Mouse (Mus musculus) small intestine, adult 2 months (tissue): Measurements from ENCODE around the gene St6galnac3.

Experiments used
- CTCF ChIP-seq: fragments of 200-500 bp; IDR thresholded peaks from 2 replicates; pipeline ENCODE4 v1.5.1; 2012; ENCODE audit warnings: low read depth, mild to moderate bottlenecking, control low read depth, inconsistent platforms, low read length, moderate library complexity, mixed read lengths; ENCODE audit not compliant: insufficient replicate concordance, insufficient read length; ENCODE audit errors: extremely low read depth
- POLR2A ChIP-seq: fragments of 200-500 bp; IDR thresholded peaks from 2 replicates; pipeline ENCODE4 v1.6.1; 2012; ENCODE audit warnings: low read depth, mild to moderate bottlenecking, control low read depth, inconsistent platforms, low read length, moderate library complexity

DNA sequence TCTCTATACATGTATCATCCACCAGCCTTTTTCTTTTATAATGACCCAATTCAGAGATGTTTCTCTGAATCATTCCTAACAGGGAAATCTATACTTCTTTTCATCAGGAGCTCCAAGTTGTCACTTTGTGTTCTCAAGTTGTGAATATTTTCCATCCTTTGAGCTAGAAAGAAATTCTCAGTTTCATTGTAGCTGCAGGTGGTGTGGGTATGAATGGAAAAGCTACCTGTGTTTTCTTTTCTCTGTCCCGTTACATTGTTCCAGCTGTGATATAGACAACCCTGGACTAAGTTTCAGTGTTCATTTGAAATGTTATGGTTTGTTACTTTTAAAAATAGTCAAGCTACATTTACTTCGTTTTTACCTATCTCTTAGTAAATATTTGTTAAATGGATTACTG, 534.2 kb downstream of the St6galnac3 start:
- TF ChIP-seq POLR2A (no peak), CTCF (no peak)
